Mouse (Mus musculus) stomach, postnatal 0 days (tissue): ENCODE data around the gene Mrpl54.

Experiments used
- CTCF ChIP-seq: IDR thresholded peaks from 2 replicates; pipeline ENCODE4 v1.5.1; 2016; ENCODE audit warnings: antibody characterized with exemption, low read depth, mild to moderate bottlenecking, moderate library complexity
- EP300 ChIP-seq: optimal IDR thresholded peaks from 2 replicates; pipeline ENCODE3; 2016; ENCODE audit warnings: antibody characterized with exemption

DNA sequence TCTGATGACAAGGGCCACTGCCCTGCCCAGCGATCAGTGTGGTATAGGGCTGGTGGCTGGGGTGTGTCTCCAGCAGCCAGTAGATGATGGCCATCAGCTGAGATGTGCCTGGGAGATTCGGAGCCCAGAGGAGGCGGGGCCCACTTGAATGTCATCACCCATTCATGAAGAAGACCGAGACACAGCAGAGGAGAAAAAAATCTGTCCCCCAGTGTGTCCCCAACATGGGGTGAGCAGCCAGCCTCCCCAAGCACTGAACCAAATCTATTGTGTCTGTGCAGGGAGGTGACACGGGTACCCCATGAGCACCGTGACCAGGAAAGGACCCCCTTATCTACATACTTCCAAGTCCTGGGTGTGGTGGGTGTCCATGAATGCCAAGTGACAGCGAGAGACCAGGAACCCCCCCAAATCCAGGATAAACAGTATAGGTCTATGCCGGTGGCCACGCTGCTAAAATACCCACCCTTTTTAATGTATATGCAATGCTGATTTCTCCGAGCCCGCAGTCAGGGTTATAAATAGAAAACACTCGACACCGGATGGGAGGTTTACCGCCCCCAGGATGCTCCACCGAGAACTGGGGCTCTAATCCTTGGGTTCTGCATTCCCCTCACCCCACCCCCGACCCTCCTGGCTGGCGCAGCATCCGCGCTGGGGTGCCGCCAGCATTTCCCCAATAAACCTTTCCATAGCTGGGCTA, 36.8 kb downstream of the Mrpl54 start:
- no peak for TF ChIP-seq CTCF
- no peak for TF ChIP-seq EP300
